Comparison of ENCODE assay signal across 7 mouse cellular contexts in genomic region chr4:120570438-120571069, GRCm38 (mm10). TPM values are rescaled to one million over a fixed set of nuclear protein-coding genes. Genes with fewer than 3 reads are reported as not detected.
DNase-seq lines count a peak whose midpoint lies in the region; ATAC-seq and TF ChIP-seq lines count a peak whose summit lies in the region.

No protein-coding gene starts in this region.

- no peak for TF ChIP-seq CTCF in lung, postnatal 0 days (IDR thresholded peaks at IDR 0.05)

- peak overlapping the region; percentile 95 for H3K27ac ChIP-seq in lung, postnatal 0 days (ENCODE audit: low read length)
- H3K27ac ChIP-seq in embryonic facial prominence, embryonic 15.5 days (replicated peaks): peak overlapping the region; percentile 95
- peak overlapping the region; percentile 96 for H3K27ac ChIP-seq in limb, embryonic 10.5 days
- peak overlapping the region; percentile 93 for H3K27ac ChIP-seq in stomach, embryonic 14.5 days (ENCODE audit: low read length)

- H3K36me3 ChIP-seq in lung, postnatal 0 days (ENCODE audit: insufficient read depth, low read length): no peaks in the 10 kb centered on the region
- no peaks in the 10 kb centered on the region for H3K36me3 ChIP-seq in embryonic facial prominence, embryonic 15.5 days
- H3K36me3 ChIP-seq in limb, embryonic 10.5 days: peaks cover 16% of the 10 kb centered on the region
- H3K36me3 ChIP-seq in stomach, embryonic 14.5 days (ENCODE audit: control insufficient read depth, insufficient read depth, low read length): 0 out of 2 replicates have a peak, but pooled peaks cover 2% of the 10 kb centered on the region

- peak overlapping the region; percentile 72 for H3K4me3 ChIP-seq in lung, postnatal 0 days (ENCODE audit: low read depth, low read length)
- H3K4me3 ChIP-seq in embryonic facial prominence, embryonic 15.5 days (replicated peaks): peak overlapping the region; percentile 96
- peak overlapping the region; percentile 75 for H3K4me3 ChIP-seq in limb, embryonic 10.5 days
- peak overlapping the region; percentile 81 for H3K4me3 ChIP-seq in stomach, embryonic 14.5 days (ENCODE audit: low read depth, low read length)

- H3K9ac ChIP-seq in lung, postnatal 0 days (replicated peaks; ENCODE audit: low read depth): peak overlapping the region; percentile 81
- peak overlapping the region; percentile 81 for H3K9ac ChIP-seq in embryonic facial prominence, embryonic 15.5 days
- H3K9ac ChIP-seq in stomach, embryonic 14.5 days (replicated peaks; ENCODE audit: low read depth, low read length): peak overlapping the region; percentile 74

- H3K9me3 ChIP-seq in lung, postnatal 0 days (ENCODE audit: low read length): no peaks in the 10 kb centered on the region
- H3K9me3 ChIP-seq in embryonic facial prominence, embryonic 15.5 days (replicated peaks): no peaks in the 10 kb centered on the region
- no peaks in the 10 kb centered on the region for H3K9me3 ChIP-seq in limb, embryonic 10.5 days (replicated peaks)
- no peaks in the 10 kb centered on the region for H3K9me3 ChIP-seq in stomach, embryonic 14.5 days (ENCODE audit: control insufficient read depth, low read depth, low read length)

- H3K4me2 ChIP-seq in lung, postnatal 0 days (replicated peaks; ENCODE audit: low read depth, low read length): peak overlapping the region; percentile 92
- peak overlapping the region; percentile 82 for H3K4me2 ChIP-seq in embryonic facial prominence, embryonic 15.5 days (replicated peaks)
- H3K4me2 ChIP-seq in stomach, embryonic 14.5 days (replicated peaks; ENCODE audit: low read depth, low read length): peak overlapping the region; percentile 73

- TF ChIP-seq EP300 in lung, postnatal 0 days (IDR thresholded peaks at IDR 0.05): no peak

- peaks cover 27% of the 10 kb centered on the region; the same call in 1 of the 2 replicates for H3K4me1 ChIP-seq in lung, postnatal 0 days (ENCODE audit: insufficient read depth, low read depth, low read length)
- peaks cover 31% of the 10 kb centered on the region for H3K4me1 ChIP-seq in embryonic facial prominence, embryonic 15.5 days
- peaks cover 30% of the 10 kb centered on the region for H3K4me1 ChIP-seq in limb, embryonic 10.5 days
- peaks cover 26% of the 10 kb centered on the region; the same call in 1 of the 2 replicates for H3K4me1 ChIP-seq in stomach, embryonic 14.5 days (ENCODE audit: control insufficient read depth, insufficient read depth, low read length)

- intact Hi-C loops in left cerebral cortex, postnatal 25 days (cut with DNase I): no loop called here

- WGBS in lung, postnatal 0 days: 1% methylated on average over 27 of the region's 27 CpGs
- 2% methylated on average over 27 of the region's 27 CpGs for WGBS in embryonic facial prominence, embryonic 15.5 days
- WGBS in limb, embryonic 10.5 days: 2% methylated on average over 27 of the region's 27 CpGs
- WGBS in stomach, embryonic 14.5 days: 1% methylated on average over 27 of the region's 27 CpGs

- peak; percentile 37 for ATAC-seq in lung, postnatal 0 days
- peak; percentile 37 for ATAC-seq in embryonic facial prominence, embryonic 15.5 days (ENCODE audit: insufficient number of reproducible peaks, low FRiP score, low TSS enrichment, low read depth)
- peak; percentile 62 for ATAC-seq in stomach, embryonic 14.5 days (ENCODE audit: insufficient number of reproducible peaks, insufficient read depth, low FRiP score, low read depth)

- DNase-seq in lung, postnatal 0 days (ENCODE audit: low spot score): peak; percentile 50
- DNase-seq in lung, postnatal 25 days (ENCODE audit: low spot score): no peak
- DNase-seq in limb, embryonic 10.5 days (ENCODE audit: low spot score): no peak
- no peak for DNase-seq in spleen, postnatal 10 days (ENCODE audit: low spot score in 2 of 2)
- no peak for DNase-seq in left cerebral cortex, postnatal 25 days (ENCODE audit: low spot score in 2 of 2)

- no peaks in the 10 kb centered on the region for H3K27me3 ChIP-seq in lung, postnatal 0 days (replicated peaks; ENCODE audit: insufficient read depth, low read length)
- H3K27me3 ChIP-seq in embryonic facial prominence, embryonic 15.5 days: no peaks in the 10 kb centered on the region
- H3K27me3 ChIP-seq in limb, embryonic 10.5 days (ENCODE audit: low read depth, poor library complexity, severe bottlenecking): no peaks in the 10 kb centered on the region
- no peaks in the 10 kb centered on the region for H3K27me3 ChIP-seq in stomach, embryonic 14.5 days (ENCODE audit: control insufficient read depth, insufficient read depth, low read length)

RNA-seq across cellular contexts. Expression of gene Ctps, which starts 0.5 kb away (rescaled TPM):
- 38.5 and 65.1 TPM in 2 replicates for polyA plus RNA-seq in lung, postnatal 0 days (2015; fragmentation: Nextera tagmentation; extraction: Ambion mirVana)
- polyA plus RNA-seq in embryonic facial prominence, embryonic 15.5 days (2015; fragmentation: Nextera tagmentation; extraction: Ambion mirVana): 67.0 and 68.6 TPM in 2 replicates
- 135 and 158 TPM in 2 replicates for polyA plus RNA-seq in limb, embryonic 10.5 days (2016; fragmentation: Nextera tagmentation; extraction: Ambion mirVana)
- polyA plus RNA-seq in stomach, embryonic 14.5 days (2014; fragmentation: Nextera tagmentation; extraction: Ambion mirVana): 79.7 and 88.2 TPM in 2 replicates
- 10 to 100 TPM; 45.3 to 48.6 TPM for total RNA-seq in left cerebral cortex, postnatal 25 days (2021)

RNA-seq across cellular contexts. Expression of gene Gm8439, which starts 18.0 kb away (rescaled TPM):
- not detected in 2 replicates for polyA plus RNA-seq in lung, postnatal 0 days (2015; fragmentation: Nextera tagmentation; extraction: Ambion mirVana)
- polyA plus RNA-seq in embryonic facial prominence, embryonic 15.5 days (2015; fragmentation: Nextera tagmentation; extraction: Ambion mirVana): not detected in 2 replicates
- polyA plus RNA-seq in limb, embryonic 10.5 days (2016; fragmentation: Nextera tagmentation; extraction: Ambion mirVana): not detected in 2 replicates
- polyA plus RNA-seq in stomach, embryonic 14.5 days (2014; fragmentation: Nextera tagmentation; extraction: Ambion mirVana): not detected in 2 replicates
- total RNA-seq in left cerebral cortex, postnatal 25 days (2021): not detected

RNA-seq across cellular contexts. Expression of gene Slfnl1, which starts 38.5 kb away (rescaled TPM):
- polyA plus RNA-seq in lung, postnatal 0 days (2015; fragmentation: Nextera tagmentation; extraction: Ambion mirVana): 0.10 TPM in 1 of 2 replicates, not detected in the other
- polyA plus RNA-seq in embryonic facial prominence, embryonic 15.5 days (2015; fragmentation: Nextera tagmentation; extraction: Ambion mirVana): 0.12 TPM in 1 of 2 replicates, not detected in the other
- not detected in 2 replicates for polyA plus RNA-seq in limb, embryonic 10.5 days (2016; fragmentation: Nextera tagmentation; extraction: Ambion mirVana)
- 0.14 TPM in 1 of 2 replicates, not detected in the other for polyA plus RNA-seq in stomach, embryonic 14.5 days (2014; fragmentation: Nextera tagmentation; extraction: Ambion mirVana)
- not detected for total RNA-seq in left cerebral cortex, postnatal 25 days (2021)
